Comparison of ENCODE assay signal across 10 mouse cellular contexts in the genomic region with DNA sequence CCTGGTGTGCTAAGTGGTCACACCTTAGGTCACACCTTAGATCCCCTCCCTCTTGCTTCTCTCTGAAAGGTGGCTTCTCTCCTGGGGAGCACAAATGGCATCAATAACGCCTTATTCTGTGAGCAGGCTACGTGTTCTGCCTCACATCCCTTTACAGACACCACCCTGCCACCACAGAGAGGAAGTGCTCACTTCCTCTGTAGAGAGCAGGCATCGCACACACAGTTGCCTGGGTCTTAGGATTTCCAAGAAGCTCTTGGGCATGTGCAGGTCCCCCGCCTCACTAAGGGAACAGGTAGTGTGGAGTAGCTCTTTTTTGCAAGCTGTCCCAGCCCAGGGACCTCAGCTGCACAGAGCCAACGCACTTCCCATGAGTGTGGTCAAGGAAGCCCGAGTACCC. TPM values are rescaled to one million over a fixed set of nuclear protein-coding genes. Genes with fewer than 3 reads are reported as not detected.
DNase-seq lines count a peak whose midpoint lies in the region; TF ChIP-seq lines count a peak whose summit lies in the region.
"Had no signal": no experiment of that assay in that cellular context is flagged by ENCODE, and none has a peak within 500 bp of the region (broad histone marks: within the 10 kb centered on the region; RNA-seq: fewer than 3 reads in every experiment).

No protein-coding gene starts in this region.

- TF ChIP-seq POLR2A in bone marrow macrophage, adult 2 months (IDR thresholded peaks at IDR 0.05; ENCODE audit: borderline replicate concordance, low read depth, low read length) = no peak

- peaks cover 98% of the 10 kb centered on the region for H3K36me3 ChIP-seq in heart, embryonic 10.5 days

- no peak overlapping the region for H3K4me3 ChIP-seq in heart, embryonic 10.5 days
- no peak overlapping the region for H3K4me3 ChIP-seq in bone marrow macrophage, adult 2 months (ENCODE audit: insufficient read depth, low read length)

- 52% methylated on average over 6 of the region's 6 CpGs for WGBS in heart, embryonic 10.5 days

- H3K27ac ChIP-seq in heart, embryonic 10.5 days = peak overlapping the region; percentile 65
- peak overlapping the region; percentile 82 for H3K27ac ChIP-seq in bone marrow macrophage, adult 2 months (ENCODE audit: insufficient read depth, low read depth, low read length)

- intact Hi-C loops in heart, postnatal 10 days (cut with DNase I) = no loop called here

- no peak for TF ChIP-seq CTCF in bone marrow macrophage, adult 2 months (IDR thresholded peaks at IDR 0.05; ENCODE audit: low read depth, low read length)

- peaks cover 69% of the 10 kb centered on the region for H3K4me1 ChIP-seq in heart, embryonic 10.5 days
- H3K4me1 ChIP-seq in bone marrow macrophage, adult 2 months (ENCODE audit: control insufficient read depth, insufficient read depth, low read length) = peaks cover 66% of the 10 kb centered on the region

- H3K27me3 ChIP-seq in heart, embryonic 10.5 days (ENCODE audit: insufficient read depth, poor library complexity, severe bottlenecking) = no peaks in the 10 kb centered on the region

- DNase-seq in heart, embryonic 10.5 days (ENCODE audit: low spot score) = no peak
- DNase-seq in heart, postnatal 10 days = no peak
- DNase-seq in lung, postnatal 10 days = peak; percentile 23
- DNase-seq in spleen, postnatal 4 days (ENCODE audit: low spot score in 2 of 2) = peak; percentile 46 to 73
- no peak for DNase-seq in gastrocnemius, postnatal 10 days
- DNase-seq in adrenal gland, postnatal 4 days (ENCODE audit: low spot score in 2 of 2) = no peak
- DNase-seq in adrenal gland, adult 8-10 months = no peak
- DNase-seq: cerebellum, adult 11 months; kidney, adult 2 months had no signal

- H3K9me3 ChIP-seq in heart, embryonic 10.5 days = no peaks in the 10 kb centered on the region

RNA-seq across cellular contexts. Expression of a gene that starts 18.7 kb away (rescaled TPM):
- polyA plus RNA-seq in heart, embryonic 10.5 days (2016; fragmentation: Nextera tagmentation; extraction: Ambion mirVana) = 549 and 607 TPM in 2 replicates
- total RNA-seq in heart, postnatal 10 days (2021) = 1 to 10 TPM; 5.1 to 7.7 TPM
- polyA plus RNA-seq in bone marrow macrophage, adult 2 months (2012; ENCODE audit: insufficient read depth, insufficient read length, missing spikeins) = 22.6 and 25.3 TPM in 2 replicates
- total RNA-seq in gastrocnemius, postnatal 10 days (2021) = 1 to 10 TPM; 5.2 to 5.4 TPM
- total RNA-seq in adrenal gland, postnatal 4 days (2021) = 10 to 100 TPM; 13.0 to 15.5 TPM
- total RNA-seq in adrenal gland, adult 8-10 months (2022) = 10 to 100 TPM; 22.2 to 27.9 (median 26.0) TPM

RNA-seq across cellular contexts. Expression of a gene that starts 46.8 kb away (rescaled TPM):
- 8.1 and 10.0 TPM in 2 replicates for polyA plus RNA-seq in heart, embryonic 10.5 days (2016; fragmentation: Nextera tagmentation; extraction: Ambion mirVana)
- 10 to 100 TPM; 19.4 to 22.3 TPM for total RNA-seq in heart, postnatal 10 days (2021)
- polyA plus RNA-seq in bone marrow macrophage, adult 2 months (2012; ENCODE audit: insufficient read depth, insufficient read length, missing spikeins) = 6.4 and 6.9 TPM in 2 replicates
- total RNA-seq in gastrocnemius, postnatal 10 days (2021) = 1 to 10 TPM; 8.7 to 8.9 TPM
- 10 to 100 TPM; 12.2 to 16.2 TPM for total RNA-seq in adrenal gland, postnatal 4 days (2021)
- 10 to 100 TPM; 11.7 to 14.2 (median 12.9) TPM for total RNA-seq in adrenal gland, adult 8-10 months (2022)

Comparison
In these comparisons a context has a peak if more than half of its experiments do, and no peak if none do; other contexts are left out.
1. DNase-seq: peak in lung, postnatal 10 days (single experiment) and spleen, postnatal 4 days (2 of 2); none in heart, embryonic 10.5 days (single experiment), heart, postnatal 10 days (0 of 2), gastrocnemius, postnatal 10 days (single experiment), adrenal gland, postnatal 4 days (0 of 2) and adrenal gland, adult 8-10 months (single experiment).